22 mouse cellular contexts compared by ENCODE assay signal in genomic region chr7:89864769-89865168, GRCm38 (mm10). TPM values are rescaled to one million over a fixed set of nuclear protein-coding genes. Genes with fewer than 3 reads are reported as not detected.
DNase-seq lines count a peak whose midpoint lies in the region; ATAC-seq and TF ChIP-seq lines count a peak whose summit lies in the region.
"Had no signal": no experiment of that assay in that cellular context is flagged by ENCODE, and none has a peak within 500 bp of the region (broad histone marks: within the 10 kb centered on the region; RNA-seq: fewer than 3 reads in every experiment).

No protein-coding gene starts in this region.

- WGBS in intestine, postnatal 0 days: 93% methylated on average over 1 of the region's 1 CpGs
- WGBS in intestine, embryonic 16.5 days: 95% methylated on average over 1 of the region's 1 CpGs

- no peak for ATAC-seq in intestine, postnatal 0 days
- no peak for ATAC-seq in intestine, embryonic 16.5 days
- ATAC-seq in granulocyte monocyte progenitor cell, adult 5-6 weeks (replicated peaks; ENCODE audit: poor library complexity, severe bottlenecking): peak; percentile 27; the same call in 1 of the 2 replicates
- ATAC-seq: forebrain, embryonic 14.5 days had no signal

- H3K4me1 ChIP-seq in intestine, postnatal 0 days (replicated peaks; ENCODE audit: control insufficient read depth, insufficient read depth, low read length): no peaks in the 10 kb centered on the region
- no peaks in the 10 kb centered on the region for H3K4me1 ChIP-seq in intestine, embryonic 16.5 days (ENCODE audit: control insufficient read depth, insufficient read depth, low read length)
- H3K4me1 ChIP-seq in E14TG2a.4 (replicated peaks; ENCODE audit: low read depth, low read length): no peaks in the 10 kb centered on the region
- H3K4me1 ChIP-seq: embryonic facial prominence, embryonic 10.5 days; hindbrain, embryonic 13.5 days had no signal

- peak; percentile 38 for DNase-seq in A20 (ENCODE audit: low read depth, low spot score)
- DNase-seq in retina, postnatal 1 day: no peak
- DNase-seq in urinary bladder, postnatal 10 days (ENCODE audit: low spot score): no peak
- DNase-seq: adrenal gland, postnatal 14 days; cerebellum, adult 2 months; heart, adult 18-20 months; heart, postnatal 10 days; kidney, adult 2 months; kidney, postnatal 25 days; lung, postnatal 10 days; right cerebral cortex, postnatal 25 days; thymus, postnatal 14 days had no signal

- no peak overlapping the region for H3K4me2 ChIP-seq in intestine, postnatal 0 days (replicated peaks; ENCODE audit: low read depth)
- no peak overlapping the region for H3K4me2 ChIP-seq in intestine, embryonic 16.5 days (ENCODE audit: low read depth, low read length)
- H3K4me2 ChIP-seq: hindbrain, embryonic 13.5 days had no signal

- H3K9me3 ChIP-seq in intestine, postnatal 0 days (ENCODE audit: control insufficient read depth): no peaks in the 10 kb centered on the region
- H3K9me3 ChIP-seq in intestine, embryonic 16.5 days (ENCODE audit: control insufficient read depth, low read length): no peaks in the 10 kb centered on the region
- no peaks in the 10 kb centered on the region for H3K9me3 ChIP-seq in E14TG2a.4 (ENCODE audit: low read length)
- H3K9me3 ChIP-seq: embryonic facial prominence, embryonic 10.5 days; hindbrain, embryonic 13.5 days had no signal

- peak; percentile 35; the same call in 1 of the 2 replicates for TF ChIP-seq CTCF in intestine, postnatal 0 days (IDR thresholded peaks at IDR 0.05; ENCODE audit: low read depth)
- TF ChIP-seq CTCF in E14TG2a.4 (conservative IDR thresholded peaks at IDR 0.05; ENCODE audit: low read length): peak; percentile 38

- no peak overlapping the region for H3K9ac ChIP-seq in intestine, postnatal 0 days (ENCODE audit: low read depth, low read length)
- H3K9ac ChIP-seq in intestine, embryonic 16.5 days (ENCODE audit: low read depth, low read length): no peak overlapping the region
- H3K9ac ChIP-seq: hindbrain, embryonic 13.5 days had no signal

- H3K4me3 ChIP-seq in intestine, postnatal 0 days (ENCODE audit: low read depth, low read length): no peak overlapping the region
- no peak overlapping the region for H3K4me3 ChIP-seq in intestine, embryonic 16.5 days (ENCODE audit: low read length)
- no peak overlapping the region for H3K4me3 ChIP-seq in E14TG2a.4 (replicated peaks; ENCODE audit: low read length)
- H3K4me3 ChIP-seq: embryonic facial prominence, embryonic 10.5 days; hindbrain, embryonic 13.5 days had no signal

- H3K36me3 ChIP-seq in intestine, postnatal 0 days (ENCODE audit: control insufficient read depth, insufficient read depth): no peaks in the 10 kb centered on the region
- H3K36me3 ChIP-seq in intestine, embryonic 16.5 days (ENCODE audit: control insufficient read depth, insufficient read depth, low read length): no peaks in the 10 kb centered on the region
- H3K36me3 ChIP-seq in E14TG2a.4 (ENCODE audit: insufficient read depth, low read length): no peaks in the 10 kb centered on the region
- H3K36me3 ChIP-seq: embryonic facial prominence, embryonic 10.5 days; hindbrain, embryonic 13.5 days had no signal

- H3K27me3 ChIP-seq in intestine, postnatal 0 days (replicated peaks; ENCODE audit: control insufficient read depth, insufficient read depth, low read length): no peaks in the 10 kb centered on the region
- H3K27me3 ChIP-seq in intestine, embryonic 16.5 days (replicated peaks; ENCODE audit: control insufficient read depth, insufficient read depth, low read length): no peaks in the 10 kb centered on the region
- 0 out of 2 replicates have a peak, but pooled peaks cover 3% of the 10 kb centered on the region for H3K27me3 ChIP-seq in E14TG2a.4 (ENCODE audit: insufficient read depth, low read length)
- H3K27me3 ChIP-seq: hindbrain, embryonic 13.5 days had no signal

- no peak overlapping the region for H3K27ac ChIP-seq in intestine, postnatal 0 days (ENCODE audit: low read depth, low read length)
- H3K27ac ChIP-seq in intestine, embryonic 16.5 days (ENCODE audit: low read length): no peak overlapping the region
- H3K27ac ChIP-seq: embryonic facial prominence, embryonic 10.5 days; hindbrain, embryonic 13.5 days had no signal

RNA-seq across cellular contexts. Expression of gene Ccdc81, which starts 38.7 kb away (rescaled TPM):
- polyA plus RNA-seq in intestine, postnatal 0 days (2015; fragmentation: Nextera tagmentation; extraction: Ambion mirVana): 0.04 and 0.08 TPM in 2 replicates
- not detected in 2 replicates for polyA plus RNA-seq in intestine, embryonic 16.5 days (2015; fragmentation: Nextera tagmentation; extraction: Ambion mirVana)
- not detected in 2 replicates for total RNA-seq in granulocyte monocyte progenitor cell, adult 5-6 weeks (2014; fragmentation: Nextera tagmentation)
- not detected in 2 replicates for total RNA-seq in granulocyte monocyte progenitor cell, adult 5-6 weeks (2017)
- total RNA-seq: heart, adult 18-20 months; heart, postnatal 10 days; liver, adult 2 months; megakaryocyte-erythroid progenitor cell, adult 5-6 weeks had no signal
- polyA plus RNA-seq: kidney, adult 2 months; liver, adult 2 months; neural tube, embryonic 11.5 days had no signal
